Mouse (Mus musculus) adrenal gland, adult (tissue): ENCODE results near the gene Vmn2r70.

Experiments used
- DNase-seq, 2 experiments: peaks; one replicate each; pipeline ENCODE4 v3.0.0; 2022 to 2023; ENCODE audit warnings: low spot score in 1 of 2; ENCODE audit not compliant: inconsistent age in 2 of 2

The Vmn2r70 gene

GRCm38 (mm10) chr7:85569092-85569491 lies at the start of gene Vmn2r70:
Gene Vmn2r70 (minus strand): TSS chr7:85569192.
- no peak for DNase-seq

GRCm38 (mm10) chr7:85562787-85563186 lies 6.2 kb downstream of the Vmn2r70 start, which contains the start of gene Vmn2r71:
Gene Vmn2r71 (plus strand): TSS chr7:85563087.
- no peak for DNase-seq

GRCm38 (mm10) chr7:85543118-85543517 lies 25.9 kb downstream of the Vmn2r70 start:
- DNase-seq = no peak

- DNase-seq = no peak
Observed at GRCm38 (mm10) chr7:85542108-85542507, 26.9 kb downstream of the Vmn2r70 start.
